Mouse (Mus musculus) heart, embryonic 10.5 days (tissue): ENCODE data around the gene Map3k6. TPM values are rescaled to one million over a fixed set of nuclear protein-coding genes. Genes with fewer than 3 reads are reported as not detected.

Experiments
- DNase-seq: peaks from one replicate; pipeline ENCODE4 v3.0.0-alpha.2; 2017; ENCODE audit warnings: low spot score
- H3K27ac ChIP-seq: fragments of 300-500 bp; sonication (generic); 2 replicates; pipeline ENCODE4 v1.5.1; 2016; ENCODE audit warnings: mild to moderate bottlenecking
- H3K27me3 ChIP-seq: fragments of 300-500 bp; sonication (generic); 2 replicates; pipeline ENCODE4 v1.6.1; 2016; ENCODE audit warnings: mild to moderate bottlenecking; ENCODE audit not compliant: poor library complexity, insufficient read depth, severe bottlenecking
- H3K36me3 ChIP-seq: fragments of 300-500 bp; sonication (generic); 2 replicates; pipeline ENCODE4 v1.6.1; 2016; ENCODE audit warnings: mild to moderate bottlenecking, moderate library complexity
- H3K4me1 ChIP-seq: fragments of 300-500 bp; sonication (generic); 2 replicates; pipeline ENCODE4 v1.6.1; 2016; ENCODE audit warnings: mild to moderate bottlenecking
- H3K4me3 ChIP-seq: fragments of 300-500 bp; sonication (generic); 2 replicates; pipeline ENCODE4 v1.5.1; 2016; ENCODE audit warnings: mild to moderate bottlenecking, moderate library complexity
- H3K9me3 ChIP-seq: fragments of 300-500 bp; sonication (generic); 2 replicates; pipeline ENCODE4 v1.6.1; 2016; ENCODE audit warnings: mild to moderate bottlenecking, moderate library complexity
- WGBS: fragments of 180-500 bp; shearing (Covaris S2); methylation state at CpG from one replicate; pipeline ENCODE4 v1.1.7; 2016; 5-methylcytosine and 5-hydroxymethylcytosine counted together
- microRNA-seq: library from miRNA; unstranded; fragments of <30 nt; microRNA quantifications from one replicate; pipeline ENCODE4, GENCODE M21; 2017
- polyA plus RNA-seq: library from polyadenylated mRNA; unstranded; fragments of >200 nt; fragmentation: Nextera tagmentation; extraction: Ambion mirVana; gene quantifications from 2 replicates; pipeline ENCODE4 v1.2.1, GENCODE M21; 2016

Map3k6 gene
- polyA plus RNA-seq, 1 experiment from 2014 or later, result 3.4 TPM

- Histone ChIP-seq H3K27me3 (peaks cover 8% of the 10 kb centered on the region; the same call in 1 of the 2 replicates), H3K36me3 (peaks cover 54% of the 10 kb centered on the region), H3K9me3 (no peaks in the 10 kb centered on the region), H3K27ac (no peak overlapping the region), H3K4me1 (peaks cover 41% of the 10 kb centered on the region), H3K4me3 (no peak overlapping the region)
- DNase-seq, result no peak
- WGBS, result 38% methylated on average over 12 of the region's 12 CpGs
These were observed 58.1 kb downstream of the Map3k6 start for GRCm38 (mm10) chr4:133298516-133299365.

- no peaks in the 10 kb centered on the region for H3K9me3 ChIP-seq
- WGBS, result 65% methylated on average over 5 of the region's 5 CpGs
- DNase-seq, result no peak
- peaks cover 55% of the 10 kb centered on the region for H3K36me3 ChIP-seq
- H3K27ac ChIP-seq, result no peak overlapping the region
- H3K4me1 ChIP-seq, result peaks cover 33% of the 10 kb centered on the region
- peaks cover 4% of the 10 kb centered on the region; the same call in 1 of the 2 replicates for H3K27me3 ChIP-seq
- no peak overlapping the region for H3K4me3 ChIP-seq
These were observed 59.1 kb downstream of the Map3k6 start for GRCm38 (mm10) chr4:133299701-133300100.

- Histone ChIP-seq H3K36me3 (peaks cover 48% of the 10 kb centered on the region), H3K4me1 (peaks cover 33% of the 10 kb centered on the region), H3K27ac (no peak overlapping the region), H3K4me3 (no peak overlapping the region), H3K9me3 (no peaks in the 10 kb centered on the region), H3K27me3 (no peaks in the 10 kb centered on the region)
- no peak for DNase-seq
- WGBS, result 85% methylated on average over 11 of the region's 11 CpGs
These were observed 59.8 kb downstream of the Map3k6 start for GRCm38 (mm10) chr4:133300421-133300820.

- no peaks in the 10 kb centered on the region for H3K9me3 ChIP-seq
- H3K4me3 ChIP-seq, result no peak overlapping the region
- no peaks in the 10 kb centered on the region for H3K27me3 ChIP-seq
- no peak overlapping the region for H3K27ac ChIP-seq
- WGBS, result 27% methylated on average over 4 of the region's 4 CpGs
- peaks cover 25% of the 10 kb centered on the region for H3K4me1 ChIP-seq
- no peak for DNase-seq
- peaks cover 41% of the 10 kb centered on the region for H3K36me3 ChIP-seq
These were observed 61.2 kb downstream of the Map3k6 start for GRCm38 (mm10) chr4:133301802-133302201.

Small RNA genes within 50 kb of the gene (microRNA-seq; reads per million reads assigned to microRNA genes)
- gene Mir7017, result 1.0 reads per million

Other genes starting within 250 kb of the Map3k6 start
- gene Ahdc1, start 229.6 kb upstream of the Map3k6 start, polyA plus RNA-seq, result 8.4 and 12.2 TPM in 2 replicates
- 51.1 and 58.5 TPM in 2 replicates for gene Wasf2, start 110.3 kb upstream of the Map3k6 start, polyA plus RNA-seq
- gene Cd164l2, start 28.7 kb upstream of the Map3k6 start, polyA plus RNA-seq, result 0.39 and 1.3 TPM in 2 replicates
- 0.09 and 0.18 TPM in 2 replicates for gene Gpr3, start 28.3 kb upstream of the Map3k6 start, polyA plus RNA-seq
- 0.28 and 0.60 TPM in 2 replicates for gene Sytl1, start 22.3 kb downstream of the Map3k6 start, polyA plus RNA-seq
- 66.8 and 75.2 TPM in 2 replicates for gene Tmem222, start 37.0 kb downstream of the Map3k6 start, polyA plus RNA-seq
- gene Wdtc1, start 112.7 kb downstream of the Map3k6 start, polyA plus RNA-seq, result 13.4 and 14.2 TPM in 2 replicates
- gene Slc9a1, start 128.9 kb downstream of the Map3k6 start, polyA plus RNA-seq, result 7.6 and 8.2 TPM in 2 replicates
- 0.90 and 1.5 TPM in 2 replicates for gene Tent5b, start 239.3 kb downstream of the Map3k6 start, polyA plus RNA-seq